Mouse (Mus musculus): Measurements from ENCODE around the gene Ccdc43.
"Not testable (repeated sequence)": the region's sequence is repeated elsewhere in the genome, so short reads cannot be mapped to it uniquely, and the experiment has no call there.

- TF ChIP-seq CTCF (conservative IDR thresholded peaks at IDR 0.05 in 1 of 2, IDR thresholded peaks at IDR 0.05 in 1 of 2; ENCODE audit: low read depth in 2 of 2, low read length in 2 of 2); HCFC1 (IDR thresholded peaks at IDR 0.05; ENCODE audit: low read depth, low read length); CHD1 (IDR thresholded peaks at IDR 0.05; ENCODE audit: low read depth, low read length); POLR2A (IDR thresholded peaks at IDR 0.05; ENCODE audit: low read depth, low read length); NRF1 (IDR thresholded peaks at IDR 0.05; ENCODE audit: low read depth, low read length); TCF12 (IDR thresholded peaks at IDR 0.05; ENCODE audit: low read depth, low read length); KAT2A (IDR thresholded peaks at IDR 0.05; ENCODE audit: insufficient replicate concordance, low read length); GABPA (IDR thresholded peaks at IDR 0.05; ENCODE audit: insufficient replicate concordance, low read depth, low read length): not testable (repeated sequence)
Measured at GRCm38 (mm10) chr11:102702206-102702605, 4.6 kb upstream of the Ccdc43 start.
